Mouse (Mus musculus): ENCODE measurements around the gene Omg.

DNA sequence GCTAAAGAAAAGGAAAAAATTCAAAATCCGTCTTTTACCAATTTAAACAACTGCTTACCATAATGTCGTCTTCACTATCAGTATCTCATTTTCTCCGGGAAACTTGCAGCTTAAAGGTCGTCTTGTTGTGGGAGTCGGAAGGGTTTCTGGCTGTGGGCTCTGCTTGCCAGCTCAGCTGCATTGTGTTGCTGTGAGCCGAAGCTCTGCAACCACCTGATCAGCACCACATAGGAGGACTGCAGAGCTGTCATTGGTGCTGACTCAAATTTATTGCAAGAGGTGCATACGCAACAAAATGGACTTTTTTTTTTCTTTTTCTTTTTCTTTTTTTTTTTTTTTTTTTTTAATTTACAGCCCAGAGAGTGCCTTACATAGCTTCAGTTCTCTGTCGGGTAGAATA, at the start of gene Omg:
- TF ChIP-seq CTCF (IDR thresholded peaks at IDR 0.05; ENCODE audit: borderline replicate concordance, insufficient read depth, low read depth, low read length) = no peak
- TF ChIP-seq POLR2A (IDR thresholded peaks at IDR 0.05; ENCODE audit: borderline replicate concordance, insufficient read depth, low read length) = peak; percentile 31; the same call in 1 of the 2 replicates

Measured in cerebellum, adult 2 months (tissue).